Mouse (Mus musculus) adrenal gland, adult 2 months (tissue): ENCODE results near the gene Gli2. TPM values are rescaled to one million over a fixed set of nuclear protein-coding genes. Genes with fewer than 3 reads are reported as not detected.
A peak's percentile ranks its signal among the peaks of the same experiment; 100 is the strongest.

Source experiments
- DNase-seq: peaks from one replicate; pipeline ENCODE4 v3.0.0; 2021
- polyA plus RNA-seq: library from polyadenylated mRNA; depleted of rRNA; stranded (reverse); fragments of >200 nt; gene quantifications from 2 replicates; pipeline ENCODE4 v1.2.3, GENCODE M21; 2012
- total RNA-seq, 2 experiments: library from RNA; stranded (reverse); gene quantifications; 2 replicates each; pipeline ENCODE4 v1.2.3; 2021

Gli2 gene
- total and polyA plus RNA-seq, 3 experiments: 1.0 to 1.6 (median 1.5) TPM

DNA sequence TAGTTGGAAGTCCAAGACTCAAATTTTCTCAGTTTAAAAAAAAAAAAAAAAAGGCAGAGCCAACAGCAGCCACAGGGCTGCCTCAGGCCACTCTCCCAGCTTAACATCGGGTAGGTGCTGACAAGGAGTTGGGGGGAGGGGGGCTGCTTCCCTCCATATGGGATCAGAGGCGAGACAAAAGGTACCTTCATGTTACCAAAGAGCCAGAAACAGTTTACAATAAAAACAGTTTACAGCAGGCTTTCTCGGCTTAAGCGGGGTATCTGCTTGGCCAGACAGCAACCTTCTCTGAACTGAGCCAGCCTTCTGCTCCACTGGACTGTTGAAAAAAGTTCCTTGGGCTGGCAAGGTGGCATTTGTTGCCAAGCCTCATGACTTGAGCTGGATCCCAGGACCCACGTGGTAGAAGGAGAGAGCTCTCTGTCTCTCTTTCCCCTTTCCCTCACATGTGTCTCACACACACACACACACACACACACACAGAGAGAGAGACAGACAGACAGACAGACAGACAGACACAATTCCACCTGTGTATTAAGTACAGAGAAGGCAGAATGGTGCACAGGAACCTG is 113.1 kb downstream of the Gli2 start:
- DNase-seq: no peak

DNA sequence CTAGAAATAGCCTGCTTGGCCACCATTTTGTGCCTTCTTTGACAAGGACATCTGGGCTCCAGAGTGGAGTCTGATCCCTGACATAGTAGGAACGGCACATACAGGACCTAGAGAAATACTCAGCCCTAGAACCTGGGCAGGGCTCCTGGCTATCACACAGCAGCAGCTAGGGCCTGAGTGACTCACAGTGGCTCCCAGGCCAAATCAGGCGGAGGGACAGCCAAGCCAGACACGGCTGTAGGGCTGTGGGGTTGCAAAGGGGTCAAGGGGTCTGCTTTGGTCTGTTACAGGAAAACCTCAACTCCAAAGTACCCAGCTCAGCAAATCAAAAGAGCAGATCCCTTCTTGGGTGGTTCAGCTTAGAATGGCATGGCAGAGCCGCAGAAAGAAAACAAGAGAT is 115.2 kb downstream of the Gli2 start:
- peak; percentile 33 for DNase-seq

- DNase-seq: no peak
Observed at GRCm38 (mm10) chr1:118936108-118936507, 117.3 kb downstream of the Gli2 start.

DNA sequence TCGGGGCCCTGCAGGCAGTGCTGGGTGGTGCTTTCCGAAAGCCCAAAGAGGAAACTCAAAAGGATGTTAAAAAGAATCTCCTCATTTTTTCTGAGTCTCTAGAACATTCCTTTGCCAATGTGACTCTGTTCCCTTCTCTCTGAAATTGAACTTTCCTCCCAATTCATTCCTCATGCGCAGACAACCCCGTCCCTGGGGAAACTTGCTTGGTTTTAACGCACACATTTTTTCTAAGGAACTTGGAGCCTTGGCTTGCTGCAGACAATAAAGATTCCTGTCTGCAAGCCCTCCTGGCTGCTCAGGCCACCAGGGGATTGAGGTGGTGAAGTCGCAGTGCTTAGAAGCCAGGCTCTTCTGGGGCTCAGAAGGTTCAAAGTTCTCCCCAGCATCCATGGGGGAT is 117.9 kb downstream of the Gli2 start:
- DNase-seq: no peak

- DNase-seq: no peak
Observed at GRCm38 (mm10) chr1:118932167-118932566, 121.3 kb downstream of the Gli2 start.

- no peak for DNase-seq
Observed at GRCm38 (mm10) chr1:118927543-118928354, 125.7 kb downstream of the Gli2 start.

DNA sequence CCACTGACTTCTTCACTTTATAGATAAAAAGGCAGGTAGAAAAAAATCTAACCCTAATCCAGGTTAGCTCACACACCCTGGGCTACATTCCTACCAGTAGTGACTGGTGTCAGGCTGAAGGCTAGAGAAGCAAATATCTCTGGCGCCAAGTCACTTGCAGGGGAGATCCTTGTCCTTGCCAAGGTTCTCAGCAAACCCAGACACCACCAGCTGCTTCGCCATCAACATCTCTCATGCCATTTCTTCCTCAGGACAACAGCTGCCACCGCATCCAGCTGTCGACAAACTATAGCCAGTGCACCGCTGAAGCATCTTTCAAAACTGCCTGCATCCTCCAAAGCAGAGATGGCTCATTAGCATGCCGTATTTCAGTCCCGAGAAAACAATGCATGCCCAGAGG is 126.9 kb downstream of the Gli2 start:
- no peak for DNase-seq

GRCm38 (mm10) chr1:118922189-118922588 is 131.2 kb downstream of the Gli2 start:
- no peak for DNase-seq

DNA sequence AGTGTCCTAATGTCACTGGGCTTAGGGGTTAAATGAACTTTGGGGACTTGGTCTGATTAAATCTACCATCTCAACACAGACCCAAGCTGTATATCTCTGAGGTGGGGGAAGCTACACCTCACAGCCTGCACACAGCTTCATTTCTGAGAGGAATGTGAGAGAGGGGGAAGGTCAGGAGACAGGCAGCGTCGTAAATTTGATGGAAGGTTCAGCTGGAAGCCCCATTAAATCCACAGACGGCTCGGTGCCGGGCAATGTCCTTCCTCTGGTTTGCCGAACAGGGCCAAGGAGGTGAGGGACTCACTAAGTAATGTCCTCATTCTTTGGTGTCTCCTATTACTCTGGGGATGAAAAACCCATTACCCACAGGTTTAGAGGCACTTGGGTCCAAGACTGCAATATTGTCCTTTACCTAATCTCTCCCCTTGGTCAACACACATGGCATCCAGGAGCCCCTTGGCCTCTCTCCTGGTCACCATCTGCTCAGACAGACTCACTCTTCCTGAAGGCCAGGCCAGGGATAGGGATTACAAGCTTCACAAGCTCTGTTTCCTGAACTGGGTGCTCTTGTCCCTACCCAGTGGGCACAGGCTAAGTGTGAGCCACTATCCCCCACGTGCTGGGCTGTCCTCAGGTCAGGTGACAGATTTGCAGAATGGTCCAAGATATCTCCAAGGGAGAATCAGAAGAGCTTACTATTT is 135.7 kb downstream of the Gli2 start:
- DNase-seq: no peak

GRCm38 (mm10) chr1:118916477-118917075 is 136.8 kb downstream of the Gli2 start:
- DNase-seq: no peak

- no peak for DNase-seq
Observed at GRCm38 (mm10) chr1:118913414-118914385, 139.7 kb downstream of the Gli2 start.

GRCm38 (mm10) chr1:118912929-118913328 is 140.5 kb downstream of the Gli2 start:
- no peak for DNase-seq

DNA sequence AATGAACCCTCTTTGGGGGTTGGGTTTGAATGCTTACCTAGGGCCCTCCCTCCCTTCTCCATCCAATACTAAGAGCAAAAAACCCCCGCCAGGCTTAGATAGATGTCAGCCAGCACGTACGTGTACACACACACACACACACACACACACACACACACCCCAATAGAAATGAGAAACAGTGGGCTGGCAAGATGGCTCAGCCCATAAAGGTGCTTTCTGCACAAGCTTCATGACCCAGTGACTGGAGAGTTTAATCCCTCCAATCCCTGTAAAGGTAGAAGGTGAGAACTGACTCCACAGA is 142.0 kb downstream of the Gli2 start:
- DNase-seq: no peak

DNA sequence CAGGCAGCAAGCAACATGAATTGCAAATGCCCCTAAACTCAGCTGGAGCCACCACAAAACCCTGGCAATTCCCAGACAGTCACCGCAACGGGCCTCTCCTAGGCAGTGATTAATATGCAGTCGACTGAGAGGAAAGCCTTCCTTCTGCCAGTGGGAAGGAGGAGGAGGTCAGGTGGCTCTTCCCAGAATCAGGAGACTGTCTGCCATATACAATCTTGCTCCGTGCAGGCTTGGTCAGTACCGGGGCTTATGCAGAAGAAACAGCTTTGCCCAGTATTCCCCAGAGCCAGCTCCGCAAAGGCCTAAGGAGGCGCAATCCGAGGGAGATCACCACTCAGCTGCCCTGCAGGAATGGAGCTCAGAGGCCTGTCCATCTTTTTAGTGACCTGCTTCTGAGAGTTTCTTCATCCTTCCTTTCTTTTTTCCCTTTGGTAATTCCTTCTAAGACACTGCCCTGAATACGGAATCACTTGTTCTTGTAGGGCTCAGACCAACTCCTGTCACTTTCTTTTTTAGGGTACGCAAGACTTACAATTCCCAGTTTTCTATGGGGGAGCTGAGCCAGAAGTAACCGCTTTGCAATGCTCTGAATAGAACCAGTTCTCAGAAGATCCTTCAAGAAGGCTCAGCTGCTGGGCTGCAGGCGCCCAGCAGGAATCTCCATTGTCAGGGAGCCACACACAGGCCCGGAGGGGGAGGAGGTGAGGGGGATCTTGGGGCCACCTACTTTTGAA is 142.6 kb downstream of the Gli2 start:
- no peak for DNase-seq

DNA sequence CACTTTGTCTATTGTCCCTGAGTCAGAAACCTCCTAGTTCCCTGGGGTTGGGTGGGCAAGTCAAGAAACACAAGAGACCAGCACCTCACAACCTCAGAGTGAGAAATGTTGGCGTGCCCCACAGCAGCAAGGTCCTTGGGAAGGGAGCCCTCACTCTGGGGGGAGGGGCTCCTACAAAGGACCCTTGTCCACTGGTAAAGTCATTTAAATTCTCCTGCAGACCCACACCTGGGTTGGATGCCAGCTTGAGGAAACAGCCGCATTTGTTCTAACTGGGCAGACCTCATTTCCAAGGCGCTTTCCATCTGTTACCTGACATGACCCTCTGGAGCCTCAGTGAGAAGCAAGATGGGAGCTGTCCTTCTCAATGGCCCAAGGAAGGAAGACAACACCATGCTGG is 144.4 kb downstream of the Gli2 start:
- DNase-seq: no peak

GRCm38 (mm10) chr1:118907574-118907973 is 145.8 kb downstream of the Gli2 start:
- DNase-seq: no peak

GRCm38 (mm10) chr1:118905319-118905718 is 148.1 kb downstream of the Gli2 start:
- no peak for DNase-seq

- no peak for DNase-seq
Observed at GRCm38 (mm10) chr1:118904909-118905308, 148.5 kb downstream of the Gli2 start.

GRCm38 (mm10) chr1:118904431-118904830 is 149.0 kb downstream of the Gli2 start:
- DNase-seq: no peak

- DNase-seq: no peak
Observed at GRCm38 (mm10) chr1:118903742-118904141, 149.7 kb downstream of the Gli2 start.
